Mouse (Mus musculus) CH12.LX (cell line): ENCODE results near the gene Hcn4.

Experiments used
- TBP ChIP-seq: conservative IDR thresholded peaks from 2 replicates; pipeline ENCODE4 v1.6.1; 2011; ENCODE audit warnings: low read depth, low read length, improper control_type of control experiment
- USF1 ChIP-seq: IDR thresholded peaks from 2 replicates; pipeline ENCODE4 v1.6.1; 2014; ENCODE audit warnings: low read depth, mild to moderate bottlenecking, inconsistent platforms, low read length, improper control_type of control experiment

DNA sequence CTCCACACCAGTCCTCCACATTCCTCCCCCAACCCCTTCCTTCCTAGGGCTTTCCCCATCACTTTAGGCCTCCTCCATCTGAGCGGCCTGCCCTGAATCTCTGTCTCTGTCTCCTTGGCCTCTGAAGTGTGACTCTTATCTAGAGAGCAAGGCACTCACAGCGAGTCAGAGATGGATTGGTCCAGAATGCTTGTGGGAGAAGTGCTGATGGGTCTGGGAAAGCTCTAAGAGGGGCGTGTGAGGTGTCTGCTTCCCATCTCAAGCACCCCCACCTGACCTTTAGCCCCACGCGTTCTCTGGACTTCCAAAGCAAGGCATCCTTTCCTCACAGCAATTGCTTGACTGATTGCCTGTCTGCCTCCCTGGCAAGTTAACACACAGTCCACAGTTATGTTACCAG lies 20.4 kb upstream of the Hcn4 start:
- TF ChIP-seq TBP = no peak
- no peak for TF ChIP-seq USF1
